Mouse (Mus musculus): ENCODE results near the gene Papss2. TPM values are rescaled to one million over a fixed set of nuclear protein-coding genes. Genes with fewer than 3 reads are reported as not detected.

Gene Papss2
- polyA plus RNA-seq (2016; fragmentation: Nextera tagmentation; extraction: Ambion mirVana): 1.6 and 3.1 TPM in 2 replicates

- Histone ChIP-seq H3K36me3 (replicated peaks) (no peaks in the 10 kb centered on the region), H3K4me3 (peak within 1 kb of the TSS; percentile 72), H3K27me3 (replicated peaks; ENCODE audit: low read depth, poor library complexity, severe bottlenecking) (peaks cover 56% of the 10 kb centered on the region), H3K4me1 (peaks cover 9% of the 10 kb centered on the region), H3K27ac (replicated peaks) (peak within 1 kb of the TSS; percentile 67), H3K9me3 (no peaks in the 10 kb centered on the region)
- peak; percentile 64 for DNase-seq (ENCODE audit: low spot score)
- under 1% methylated on average over 64 of the region's 64 CpGs for WGBS
These were observed at the start of gene Papss2 for GRCm38 (mm10) chr19:32595506-32596286. Papss2 (plus strand) TSS chr19:32595790.

- 81% methylated on average over 3 of the region's 3 CpGs for WGBS
These were observed 48.2 kb upstream of the Papss2 start for GRCm38 (mm10) chr19:32547396-32547795.

GRCm38 (mm10) chr19:32548202-32548601 is 47.4 kb upstream of the Papss2 start:
- Histone ChIP-seq H3K27ac (replicated peaks) (no peak overlapping the region), H3K4me1 (peaks cover 6% of the 10 kb centered on the region), H3K36me3 (replicated peaks) (no peaks in the 10 kb centered on the region), H3K27me3 (replicated peaks; ENCODE audit: low read depth, poor library complexity, severe bottlenecking) (no peaks in the 10 kb centered on the region), H3K4me3 (no peak overlapping the region), H3K9me3 (no peaks in the 10 kb centered on the region)
- no peak for DNase-seq (ENCODE audit: low spot score)
- WGBS: 93% methylated on average over 15 of the region's 15 CpGs

More at GRCm38 (mm10) chr19:32547396-32547795, 48.2 kb upstream of the Papss2 start:
- peaks cover 6% of the 10 kb centered on the region for H3K4me1 ChIP-seq
- H3K27me3 ChIP-seq (replicated peaks; ENCODE audit: low read depth, poor library complexity, severe bottlenecking): no peaks in the 10 kb centered on the region
- H3K9me3 ChIP-seq: no peaks in the 10 kb centered on the region
- no peak overlapping the region for H3K4me3 ChIP-seq
- no peak overlapping the region for H3K27ac ChIP-seq (replicated peaks)
- no peaks in the 10 kb centered on the region for H3K36me3 ChIP-seq (replicated peaks)
- DNase-seq (ENCODE audit: low spot score): no peak

GRCm38 (mm10) chr19:32550446-32550845 is 45.1 kb upstream of the Papss2 start:
- WGBS: 66% methylated on average over 5 of the region's 5 CpGs
- Histone ChIP-seq H3K27me3 (replicated peaks; ENCODE audit: low read depth, poor library complexity, severe bottlenecking) (no peaks in the 10 kb centered on the region), H3K36me3 (replicated peaks) (no peaks in the 10 kb centered on the region), H3K27ac (replicated peaks) (no peak overlapping the region), H3K4me1 (peaks cover 12% of the 10 kb centered on the region), H3K9me3 (no peaks in the 10 kb centered on the region), H3K4me3 (no peak overlapping the region)
- DNase-seq (ENCODE audit: low spot score): no peak

- DNase-seq (ENCODE audit: low spot score): no peak
- no peaks in the 10 kb centered on the region for H3K36me3 ChIP-seq (replicated peaks)
- H3K4me1 ChIP-seq: peaks cover 13% of the 10 kb centered on the region
- no peak overlapping the region for H3K4me3 ChIP-seq
- no peak overlapping the region for H3K27ac ChIP-seq (replicated peaks)
- H3K9me3 ChIP-seq: no peaks in the 10 kb centered on the region
- WGBS: 79% methylated on average over 3 of the region's 3 CpGs
- no peaks in the 10 kb centered on the region for H3K27me3 ChIP-seq (replicated peaks; ENCODE audit: low read depth, poor library complexity, severe bottlenecking)
These were observed 44.1 kb upstream of the Papss2 start for GRCm38 (mm10) chr19:32551442-32551841.

GRCm38 (mm10) chr19:32552106-32552505 is 43.5 kb upstream of the Papss2 start:
- H3K36me3 ChIP-seq (replicated peaks): no peaks in the 10 kb centered on the region
- DNase-seq (ENCODE audit: low spot score): no peak
- no peak overlapping the region for H3K27ac ChIP-seq (replicated peaks)
- WGBS: 81% methylated on average over 1 of the region's 1 CpGs
- H3K4me3 ChIP-seq: no peak overlapping the region
- H3K9me3 ChIP-seq: no peaks in the 10 kb centered on the region
- H3K4me1 ChIP-seq: peaks cover 13% of the 10 kb centered on the region
- H3K27me3 ChIP-seq (replicated peaks; ENCODE audit: low read depth, poor library complexity, severe bottlenecking): no peaks in the 10 kb centered on the region

GRCm38 (mm10) chr19:32553310-32553709 is 42.3 kb upstream of the Papss2 start:
- no peak for DNase-seq (ENCODE audit: low spot score)
- Histone ChIP-seq H3K4me1 (peaks cover 13% of the 10 kb centered on the region), H3K36me3 (replicated peaks) (no peaks in the 10 kb centered on the region), H3K27me3 (replicated peaks; ENCODE audit: low read depth, poor library complexity, severe bottlenecking) (no peaks in the 10 kb centered on the region), H3K9me3 (no peaks in the 10 kb centered on the region), H3K4me3 (no peak overlapping the region), H3K27ac (replicated peaks) (no peak overlapping the region)
- 74% methylated on average over 3 of the region's 3 CpGs for WGBS

GRCm38 (mm10) chr19:32555257-32555656 is 40.3 kb upstream of the Papss2 start:
- 35% methylated on average over 3 of the region's 3 CpGs for WGBS
- H3K9me3 ChIP-seq: no peaks in the 10 kb centered on the region
- H3K4me3 ChIP-seq: no peak overlapping the region
- DNase-seq (ENCODE audit: low spot score): no peak
- H3K27ac ChIP-seq (replicated peaks): no peak overlapping the region
- H3K27me3 ChIP-seq (replicated peaks; ENCODE audit: low read depth, poor library complexity, severe bottlenecking): no peaks in the 10 kb centered on the region
- H3K36me3 ChIP-seq (replicated peaks): no peaks in the 10 kb centered on the region
- peaks cover 12% of the 10 kb centered on the region for H3K4me1 ChIP-seq

GRCm38 (mm10) chr19:32567025-32567424 is 28.6 kb upstream of the Papss2 start:
- Histone ChIP-seq H3K9me3 (no peaks in the 10 kb centered on the region), H3K27me3 (replicated peaks; ENCODE audit: low read depth, poor library complexity, severe bottlenecking) (no peaks in the 10 kb centered on the region), H3K27ac (replicated peaks) (no peak overlapping the region), H3K4me3 (no peak overlapping the region), H3K36me3 (replicated peaks) (no peaks in the 10 kb centered on the region), H3K4me1 (no peaks in the 10 kb centered on the region)
- no peak for DNase-seq (ENCODE audit: low spot score)
- 87% methylated on average over 8 of the region's 8 CpGs for WGBS

- Histone ChIP-seq H3K4me1 (no peaks in the 10 kb centered on the region), H3K36me3 (replicated peaks) (no peaks in the 10 kb centered on the region), H3K9me3 (no peaks in the 10 kb centered on the region), H3K27me3 (replicated peaks; ENCODE audit: low read depth, poor library complexity, severe bottlenecking) (no peaks in the 10 kb centered on the region), H3K4me3 (no peak overlapping the region), H3K27ac (replicated peaks) (no peak overlapping the region)
- WGBS: 86% methylated on average over 5 of the region's 5 CpGs
- no peak for DNase-seq (ENCODE audit: low spot score)
These were observed 28.1 kb upstream of the Papss2 start for GRCm38 (mm10) chr19:32567447-32567846.

GRCm38 (mm10) chr19:32568470-32568869 is 27.1 kb upstream of the Papss2 start:
- Histone ChIP-seq H3K4me3 (no peak overlapping the region), H3K9me3 (no peaks in the 10 kb centered on the region), H3K27ac (replicated peaks) (no peak overlapping the region), H3K36me3 (replicated peaks) (no peaks in the 10 kb centered on the region), H3K27me3 (replicated peaks; ENCODE audit: low read depth, poor library complexity, severe bottlenecking) (no peaks in the 10 kb centered on the region), H3K4me1 (no peaks in the 10 kb centered on the region)
- WGBS: 92% methylated on average over 3 of the region's 3 CpGs
- no peak for DNase-seq (ENCODE audit: low spot score)

- H3K27ac ChIP-seq (replicated peaks): no peak overlapping the region
- DNase-seq (ENCODE audit: low spot score): no peak
- H3K36me3 ChIP-seq (replicated peaks): no peaks in the 10 kb centered on the region
- H3K4me3 ChIP-seq: no peak overlapping the region
- no peaks in the 10 kb centered on the region for H3K9me3 ChIP-seq
- no peaks in the 10 kb centered on the region for H3K4me1 ChIP-seq
- 90% methylated on average over 3 of the region's 3 CpGs for WGBS
- no peaks in the 10 kb centered on the region for H3K27me3 ChIP-seq (replicated peaks; ENCODE audit: low read depth, poor library complexity, severe bottlenecking)
These were observed 26.5 kb upstream of the Papss2 start for GRCm38 (mm10) chr19:32568961-32569653.

GRCm38 (mm10) chr19:32569725-32570124 is 25.9 kb upstream of the Papss2 start:
- no peaks in the 10 kb centered on the region for H3K9me3 ChIP-seq
- 91% methylated on average over 5 of the region's 5 CpGs for WGBS

More at GRCm38 (mm10) chr19:32569725-32570124, 25.9 kb upstream of the Papss2 start:
- Histone ChIP-seq H3K4me3 (no peak overlapping the region), H3K27me3 (replicated peaks; ENCODE audit: low read depth, poor library complexity, severe bottlenecking) (no peaks in the 10 kb centered on the region), H3K36me3 (replicated peaks) (no peaks in the 10 kb centered on the region), H3K4me1 (no peaks in the 10 kb centered on the region), H3K27ac (replicated peaks) (no peak overlapping the region)
- DNase-seq (ENCODE audit: low spot score): no peak
